Mouse (Mus musculus) small intestine, adult 2 months (tissue): ENCODE data around the gene Pde6h. TPM values are rescaled to one million over a fixed set of nuclear protein-coding genes. Genes with fewer than 3 reads are reported as not detected.

Source experiments
- H3K27ac ChIP-seq: fragments of 200-500 bp; 2 replicates; pipeline ENCODE4 v1.5.1; 2012; ENCODE audit warnings: low read depth, low read length, control low read depth, inconsistent platforms; ENCODE audit not compliant: insufficient read depth
- H3K27me3 ChIP-seq: fragments of 200-500 bp; 2 replicates; pipeline ENCODE4 v1.6.1; 2012; ENCODE audit warnings: mild to moderate bottlenecking, moderate library complexity, low read length, inconsistent platforms; ENCODE audit not compliant: control insufficient read depth, insufficient read depth
- H3K36me3 ChIP-seq: fragments of 200-500 bp; 2 replicates; pipeline ENCODE4 v1.6.1; 2012; ENCODE audit warnings: mild to moderate bottlenecking, low read length, control low read depth, inconsistent platforms; ENCODE audit not compliant: control insufficient read depth, insufficient read depth
- H3K4me1 ChIP-seq: fragments of 200-500 bp; 2 replicates; pipeline ENCODE4 v1.6.1; 2012; ENCODE audit warnings: low read length, inconsistent platforms, mixed read lengths; ENCODE audit not compliant: control insufficient read depth, insufficient read depth, insufficient read length
- H3K4me3 ChIP-seq: fragments of 200-500 bp; 2 replicates; pipeline ENCODE4 v1.5.1; 2012; ENCODE audit warnings: low read depth, mild to moderate bottlenecking, control low read depth, inconsistent platforms, low read length, moderate library complexity
- CTCF ChIP-seq: fragments of 200-500 bp; IDR thresholded peaks from 2 replicates; pipeline ENCODE4 v1.5.1; 2012; ENCODE audit warnings: low read depth, mild to moderate bottlenecking, control low read depth, inconsistent platforms, low read length, moderate library complexity, mixed read lengths; ENCODE audit not compliant: insufficient replicate concordance, insufficient read length; ENCODE audit errors: extremely low read depth
- POLR2A ChIP-seq: fragments of 200-500 bp; IDR thresholded peaks from 2 replicates; pipeline ENCODE4 v1.6.1; 2012; ENCODE audit warnings: low read depth, mild to moderate bottlenecking, control low read depth, inconsistent platforms, low read length, moderate library complexity
- WGBS: fragments of 180-500 bp; shearing (Covaris S2); methylation state at CpG from one replicate; pipeline ENCODE4 v1.1.7; 2018; 5-methylcytosine and 5-hydroxymethylcytosine counted together
- polyA plus RNA-seq: library from polyadenylated mRNA; depleted of rRNA; stranded (reverse); fragments of >200 nt; gene quantifications from 2 replicates; pipeline ENCODE4 v1.2.3, GENCODE M21; 2012

Gene Pde6h
- polyA plus RNA-seq, 1 experiment, result not detected

DNA sequence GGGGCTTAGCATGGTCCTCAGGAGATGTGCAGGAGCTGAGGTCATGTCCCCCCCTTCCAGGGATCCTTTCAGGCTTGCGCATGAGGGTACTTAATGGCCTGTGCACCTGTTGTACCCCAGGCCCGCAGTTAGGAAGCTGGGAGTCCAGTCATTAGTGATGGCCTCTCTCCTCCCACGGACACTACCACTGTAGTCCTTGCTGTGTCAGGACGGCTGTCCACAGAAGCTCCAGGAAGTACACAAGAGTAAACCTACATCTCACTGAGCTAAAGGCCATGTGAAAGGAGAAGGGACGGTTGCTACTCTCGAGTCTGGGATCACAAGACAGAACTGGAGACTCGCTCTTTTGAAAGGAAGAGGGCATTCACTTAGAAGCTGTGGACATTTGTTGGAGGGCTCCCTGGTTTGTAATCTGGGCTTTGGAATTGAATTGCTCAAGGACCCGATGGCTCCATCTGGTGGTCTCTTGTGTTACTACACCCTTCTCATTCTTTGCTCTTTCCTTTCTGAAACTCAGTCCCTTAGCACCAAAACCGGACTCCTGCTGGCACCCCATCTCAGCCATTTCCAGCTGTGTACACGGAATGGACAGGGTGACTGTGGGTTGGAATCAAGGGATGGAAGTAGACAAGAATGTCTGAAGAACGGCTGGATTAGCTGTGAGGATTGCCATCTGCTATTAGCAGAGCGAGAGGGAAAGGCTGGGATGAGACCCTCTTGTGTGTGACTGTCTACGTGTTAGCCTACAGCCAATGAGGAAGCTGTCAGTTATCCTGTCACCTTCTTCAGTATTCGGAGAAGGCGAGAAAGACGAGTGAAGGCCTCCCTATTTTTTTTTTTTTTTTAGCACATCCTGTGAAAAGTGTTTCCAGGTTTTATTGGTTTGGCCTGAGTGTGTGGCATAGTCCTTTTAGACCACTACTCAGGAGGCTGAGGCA is 3.0 kb upstream of the Pde6h start:
- no peak overlapping the region for H3K27ac ChIP-seq
- WGBS, result 33% methylated on average over 16 of the region's 16 CpGs
- H3K4me1 ChIP-seq, result no peaks in the 10 kb centered on the region
- H3K36me3 ChIP-seq, result no peaks in the 10 kb centered on the region
- no peaks in the 10 kb centered on the region for H3K27me3 ChIP-seq
- TF ChIP-seq CTCF, result peak; percentile 52; the same call in 1 of the 2 replicates
- no peak for TF ChIP-seq POLR2A
- H3K4me3 ChIP-seq, result no peak overlapping the region

DNA sequence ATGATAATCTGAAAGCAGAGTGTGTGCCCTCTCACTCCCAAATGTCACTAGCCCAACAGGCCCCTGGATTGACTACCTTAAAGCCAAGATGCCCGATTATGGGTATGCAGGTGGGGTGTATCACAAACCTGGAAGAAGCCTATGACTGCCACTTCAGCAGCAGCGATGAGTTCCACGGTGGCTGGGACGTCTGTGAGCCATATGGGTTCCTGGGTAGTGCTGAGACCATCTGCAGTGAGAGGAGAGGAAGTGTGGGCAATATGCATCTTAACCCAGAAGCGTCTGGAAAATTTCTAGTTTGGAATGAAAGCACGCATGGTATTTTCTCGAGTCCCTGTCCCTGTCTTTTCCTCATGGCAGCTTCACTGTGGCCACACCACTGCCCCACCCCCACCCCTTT is 2.0 kb upstream of the Pde6h start:
- H3K4me3 ChIP-seq, result no peak overlapping the region
- H3K27me3 ChIP-seq, result no peaks in the 10 kb centered on the region
- no peaks in the 10 kb centered on the region for H3K4me1 ChIP-seq
- 69% methylated on average over 7 of the region's 7 CpGs for WGBS
- H3K27ac ChIP-seq, result no peak overlapping the region
- H3K36me3 ChIP-seq, result no peaks in the 10 kb centered on the region
- no peak for TF ChIP-seq POLR2A
- no peak for TF ChIP-seq CTCF

DNA sequence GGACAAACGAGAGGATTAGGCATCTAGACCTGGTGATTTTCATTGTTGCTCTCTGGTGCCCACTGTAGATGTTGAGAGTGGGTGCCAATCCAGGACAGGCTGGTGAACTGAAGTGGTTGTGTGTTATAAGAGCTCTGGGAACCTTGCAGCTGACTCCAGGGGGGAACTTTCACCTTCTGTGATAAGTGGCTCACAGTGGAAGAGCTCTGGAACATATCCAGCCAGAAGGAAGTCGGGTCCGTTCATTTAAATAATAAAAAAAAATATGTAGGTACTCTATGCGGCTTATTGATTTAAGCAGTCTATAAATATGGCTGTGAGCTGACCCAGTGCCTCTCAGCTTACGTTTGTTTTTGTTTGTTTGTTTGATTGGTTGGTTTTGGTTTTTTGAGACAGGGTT is 1.6 kb upstream of the Pde6h start, which contains the start of gene Erp27:
TSS of gene Erp27 (minus strand) at position 101 of the 400 bp plus-strand sequence.
- WGBS, result 28% methylated on average over 5 of the region's 5 CpGs
- no peaks in the 10 kb centered on the region for H3K36me3 ChIP-seq
- H3K27me3 ChIP-seq, result no peaks in the 10 kb centered on the region
- no peaks in the 10 kb centered on the region for H3K4me1 ChIP-seq
- H3K27ac ChIP-seq, result no peak within 1 kb of the TSS
- H3K4me3 ChIP-seq, result no peak within 1 kb of the TSS
- TF ChIP-seq POLR2A (no peak), CTCF (no peak)

GRCm38 (mm10) chr6:136922871-136923270 is 761 bp upstream of the Pde6h start:
- H3K27me3 ChIP-seq, result no peaks in the 10 kb centered on the region
- no peaks in the 10 kb centered on the region for H3K36me3 ChIP-seq
- no peak overlapping the region for H3K27ac ChIP-seq
- H3K4me1 ChIP-seq, result no peaks in the 10 kb centered on the region
- no peak for TF ChIP-seq POLR2A
- no peak for TF ChIP-seq CTCF
- 90% methylated on average over 7 of the region's 7 CpGs for WGBS
- no peak overlapping the region for H3K4me3 ChIP-seq

- Histone ChIP-seq H3K27me3 (no peaks in the 10 kb centered on the region), H3K4me3 (no peak overlapping the region), H3K4me1 (no peaks in the 10 kb centered on the region), H3K36me3 (no peaks in the 10 kb centered on the region), H3K27ac (no peak overlapping the region)
- 74% methylated on average over 8 of the region's 8 CpGs for WGBS
- TF ChIP-seq CTCF (no peak), POLR2A (no peak)
Observed at GRCm38 (mm10) chr6:136925049-136925448, 1.4 kb downstream of the Pde6h start.

GRCm38 (mm10) chr6:136927626-136928025 is 4.0 kb downstream of the Pde6h start:
- no peaks in the 10 kb centered on the region for H3K27me3 ChIP-seq
- no peak for TF ChIP-seq POLR2A
- no peak for TF ChIP-seq CTCF
- 86% methylated on average over 1 of the region's 1 CpGs for WGBS
- peaks cover 6% of the 10 kb centered on the region for H3K4me1 ChIP-seq
- no peak overlapping the region for H3K4me3 ChIP-seq
- H3K36me3 ChIP-seq, result no peaks in the 10 kb centered on the region
- no peak overlapping the region for H3K27ac ChIP-seq

DNA sequence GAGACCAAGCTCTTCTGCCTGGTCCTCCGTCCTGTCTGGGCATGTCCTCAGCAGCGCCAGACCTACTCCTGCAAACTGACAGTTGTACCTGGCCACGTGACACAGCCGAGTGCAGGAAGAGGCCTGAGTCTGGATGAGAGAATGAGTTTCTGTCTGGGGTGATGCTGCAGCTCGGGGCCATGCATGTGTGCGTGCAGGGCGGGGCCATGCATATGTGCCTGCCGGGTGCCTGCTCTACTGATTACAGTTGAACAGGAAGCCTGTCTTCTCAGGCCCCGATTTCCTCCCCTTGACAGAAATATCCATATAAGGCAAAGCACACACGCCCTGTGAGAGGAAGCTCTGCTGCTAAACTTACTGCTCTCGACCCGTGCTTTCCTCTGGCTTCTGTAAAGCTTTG is 7.0 kb downstream of the Pde6h start:
- WGBS, result 2% methylated on average over 12 of the region's 12 CpGs
- no peak for TF ChIP-seq POLR2A
- TF ChIP-seq CTCF, result no peak
- Histone ChIP-seq H3K36me3 (no peaks in the 10 kb centered on the region), H3K4me3 (peak overlapping the region; percentile 34), H3K27ac (peak overlapping the region; percentile 3), H3K4me1 (peaks cover 6% of the 10 kb centered on the region), H3K27me3 (no peaks in the 10 kb centered on the region)

DNA sequence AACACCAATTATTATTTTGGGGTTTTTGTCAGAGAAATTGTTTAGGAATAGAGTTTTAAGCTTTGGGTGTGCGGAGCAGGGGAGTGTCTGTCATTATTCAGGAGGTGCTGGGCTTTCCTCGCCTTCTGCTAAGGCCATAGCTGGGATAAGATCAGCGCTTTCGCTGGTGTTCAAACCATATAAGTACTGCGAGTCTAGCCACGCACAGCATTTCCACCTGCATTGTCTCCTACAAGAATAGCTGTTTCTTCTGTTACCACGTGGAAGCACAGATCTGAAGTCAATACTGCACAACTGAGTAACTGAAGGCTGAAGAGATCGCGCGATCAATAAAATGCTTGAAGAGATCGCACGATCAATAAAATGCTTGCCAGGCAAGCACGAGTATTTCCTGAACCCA is 7.6 kb downstream of the Pde6h start:
- TF ChIP-seq CTCF, result no peak
- no peak for TF ChIP-seq POLR2A
- H3K27me3 ChIP-seq, result no peaks in the 10 kb centered on the region
- peaks cover 6% of the 10 kb centered on the region for H3K4me1 ChIP-seq
- WGBS, result 77% methylated on average over 13 of the region's 13 CpGs
- H3K27ac ChIP-seq, result peak overlapping the region; percentile 14; the same call in 1 of the 2 replicates
- H3K36me3 ChIP-seq, result no peaks in the 10 kb centered on the region
- no peak overlapping the region for H3K4me3 ChIP-seq
